Mouse (Mus musculus) retina, adult 2 months (tissue): ENCODE measurements around the gene Mrps9.
"Not testable (repeated sequence)": the region's sequence is repeated elsewhere in the genome, so short reads cannot be mapped to it uniquely, and the experiment has no call there.

Experiments used
- DNase-seq: peaks from one replicate; pipeline ENCODE4 v3.0.0-alpha.2; 2012; ENCODE audit warnings: low read depth, low spot score

The Mrps9 gene

DNA sequence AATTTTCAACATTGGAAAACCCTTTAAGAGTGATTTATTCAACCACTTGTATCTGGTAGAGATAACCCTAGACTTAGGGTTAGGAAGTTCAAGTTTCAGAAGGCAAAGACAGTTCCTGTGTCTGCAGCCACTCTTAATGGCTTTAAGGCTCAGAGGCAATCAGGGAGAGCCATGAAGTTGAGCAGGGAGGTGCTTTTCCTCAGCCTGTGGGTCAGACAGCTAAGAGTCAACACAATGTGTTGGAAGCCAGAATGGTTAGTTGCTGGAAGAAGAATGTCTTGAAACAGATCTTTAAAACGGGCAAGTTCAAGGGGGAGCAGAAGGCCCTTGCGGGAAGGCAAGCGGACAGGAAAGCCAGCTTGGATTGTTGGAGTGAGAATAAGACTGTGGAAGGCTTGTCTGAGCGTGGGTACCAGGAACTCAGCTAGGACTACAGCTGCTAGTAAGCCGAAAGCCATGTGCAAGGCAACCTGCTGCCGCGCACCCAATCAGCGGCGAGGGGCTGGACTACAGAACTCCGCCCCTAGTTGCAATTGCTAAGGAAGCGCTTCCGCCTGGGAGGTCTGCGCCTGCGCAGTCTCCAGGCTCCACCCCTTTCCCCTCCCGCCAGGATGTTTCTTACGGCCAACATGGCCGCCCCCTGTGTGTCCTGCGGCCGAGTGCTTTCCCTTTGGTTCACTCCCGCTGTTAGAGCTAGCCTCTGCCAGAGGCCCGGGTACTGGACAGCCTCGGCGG is at the start of gene Mrps9:
Mrps9 (plus strand) TSS at position 571 of the 735 bp plus-strand sequence.
- peak; percentile 92 for DNase-seq

DNA sequence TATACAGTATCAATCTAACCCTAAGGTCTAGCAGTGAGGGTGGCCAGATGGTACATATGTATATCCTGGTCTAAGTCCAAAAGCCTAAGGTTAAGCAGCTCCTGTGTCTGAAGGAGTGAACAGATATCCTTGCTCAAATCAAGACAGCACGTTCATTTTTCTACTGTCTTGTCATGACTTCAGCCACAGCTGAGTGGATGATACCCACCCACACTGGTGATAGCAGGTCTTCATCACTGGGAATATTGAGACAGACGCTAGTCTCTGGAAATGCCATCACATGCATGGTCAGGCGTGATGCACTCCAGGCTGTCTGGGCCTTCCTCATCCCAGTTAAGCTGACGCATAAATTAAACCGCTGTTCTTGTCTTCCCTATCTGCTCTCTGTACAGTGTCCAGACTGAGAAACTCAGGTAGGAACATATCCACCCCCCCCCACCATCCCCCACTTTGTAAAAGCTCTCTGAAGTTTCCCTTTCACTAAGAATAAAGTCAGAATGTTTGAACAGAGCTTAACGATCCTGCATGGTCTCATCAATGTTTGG is 37.7 kb upstream of the Mrps9 start:
- DNase-seq: no peak

- no peak for DNase-seq
These were observed 36.0 kb upstream of the Mrps9 start for GRCm38 (mm10) chr1:42814798-42815619.

- no peak for DNase-seq
These were observed 350 bp downstream of the Mrps9 start for GRCm38 (mm10) chr1:42851398-42851767.

DNA sequence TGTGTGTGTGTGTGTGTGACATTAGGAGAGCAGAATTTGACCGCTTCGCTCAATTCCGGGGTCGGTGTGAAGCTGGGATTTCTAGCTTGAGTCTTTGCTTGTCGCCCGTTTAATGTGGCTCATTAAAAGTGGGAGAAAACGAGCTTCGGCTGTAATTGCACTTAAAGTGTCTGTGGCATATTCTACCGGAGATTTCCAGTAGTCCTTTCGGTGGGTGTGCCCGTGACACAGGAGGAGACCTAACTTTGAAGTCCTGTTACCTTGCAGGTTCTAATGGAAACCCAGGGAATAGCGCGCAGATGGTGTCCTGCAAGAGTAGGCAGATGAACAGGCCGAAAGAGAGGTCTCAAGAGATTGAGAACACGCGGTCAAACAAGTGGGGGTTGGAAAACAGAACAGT is 777 bp downstream of the Mrps9 start:
- DNase-seq: no peak

DNA sequence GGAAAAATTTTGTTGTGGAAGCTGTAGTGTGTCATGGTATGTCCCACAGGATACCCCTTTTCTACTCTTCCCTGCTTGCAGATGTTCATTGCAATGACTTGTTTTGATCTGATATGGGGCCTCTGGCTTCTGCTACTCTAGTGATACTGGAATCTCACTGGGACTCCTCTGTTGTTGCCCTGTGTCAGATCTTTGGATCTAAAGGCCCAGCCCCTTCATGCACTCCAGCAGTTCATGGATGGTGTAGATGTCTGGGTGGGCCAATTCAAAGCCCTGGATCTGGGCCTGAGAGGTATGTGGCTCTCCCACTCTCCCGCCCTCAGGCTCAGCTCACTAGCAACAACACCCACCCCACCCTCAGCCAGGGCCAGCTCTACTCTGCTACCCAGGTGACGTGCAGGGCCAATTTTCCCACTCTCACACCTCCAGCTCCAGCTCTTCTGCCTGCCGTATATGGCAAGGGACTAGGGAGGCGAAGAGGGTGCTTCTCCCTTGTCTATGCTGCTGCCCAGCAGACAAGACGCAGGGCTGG is 13.8 kb downstream of the Mrps9 start:
- DNase-seq: no peak

GRCm38 (mm10) chr1:42865336-42865939 is 14.4 kb downstream of the Mrps9 start:
- no peak for DNase-seq

DNA sequence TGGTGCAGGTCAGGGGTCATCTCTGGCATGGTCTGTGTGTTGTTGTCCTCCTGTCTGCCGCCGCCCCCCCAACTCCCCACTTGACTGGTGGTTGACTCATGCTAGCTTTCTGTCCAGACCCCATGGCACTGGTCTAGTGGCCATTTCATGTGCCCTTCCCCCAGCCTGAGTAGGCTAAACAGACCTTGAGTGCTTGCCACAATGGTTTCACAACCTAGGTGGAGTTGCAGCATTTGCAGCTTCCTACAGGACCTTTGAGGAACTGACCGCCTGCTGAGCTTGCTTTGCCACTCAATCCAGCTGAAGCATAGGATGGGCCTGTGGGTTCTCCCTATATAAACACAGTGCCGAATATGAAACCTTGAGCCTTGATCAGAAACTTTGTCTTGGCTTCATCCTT is 15.0 kb downstream of the Mrps9 start:
- DNase-seq: no peak

DNA sequence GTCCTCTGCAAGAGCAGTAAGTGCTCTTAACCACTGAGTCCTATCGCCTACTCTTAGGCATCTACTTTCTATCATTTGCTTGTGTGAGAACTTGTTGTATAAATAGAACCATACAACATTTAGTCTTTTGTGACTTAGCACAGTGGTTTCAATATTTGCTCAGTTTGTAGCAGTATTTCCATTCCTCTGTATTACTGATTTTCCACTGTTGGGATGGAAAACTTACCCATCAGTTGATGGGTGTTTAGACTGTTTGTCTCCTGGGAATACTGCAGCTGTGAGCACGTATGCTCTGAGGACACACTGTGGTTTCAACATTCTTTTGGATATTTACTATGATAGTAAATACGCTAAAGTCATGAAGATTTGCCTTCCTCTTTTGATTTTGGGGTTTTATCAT is 16.2 kb downstream of the Mrps9 start:
- DNase-seq: no peak

- DNase-seq: no peak
These were observed 23.1 kb downstream of the Mrps9 start for GRCm38 (mm10) chr1:42874174-42874573.

DNA sequence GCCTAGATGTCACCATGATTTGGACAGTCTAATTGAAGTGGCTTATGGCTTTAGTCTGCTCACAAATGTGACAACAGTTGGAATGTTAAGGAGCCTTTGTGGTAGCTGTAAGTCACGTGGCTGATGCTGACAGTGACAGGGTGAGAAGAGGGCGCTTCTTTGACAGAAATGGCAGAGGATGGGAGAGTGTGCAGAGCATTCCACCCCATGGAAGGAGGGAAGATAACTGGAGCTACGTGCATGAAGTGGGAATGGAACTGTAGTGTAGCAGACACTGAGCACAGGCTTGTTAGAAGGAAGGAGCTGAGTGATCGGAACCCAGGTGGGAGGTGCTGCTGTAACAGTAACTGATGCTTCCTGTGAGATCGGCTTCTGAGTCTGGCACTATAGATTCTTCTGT is 24.2 kb downstream of the Mrps9 start:
- DNase-seq: no peak

DNA sequence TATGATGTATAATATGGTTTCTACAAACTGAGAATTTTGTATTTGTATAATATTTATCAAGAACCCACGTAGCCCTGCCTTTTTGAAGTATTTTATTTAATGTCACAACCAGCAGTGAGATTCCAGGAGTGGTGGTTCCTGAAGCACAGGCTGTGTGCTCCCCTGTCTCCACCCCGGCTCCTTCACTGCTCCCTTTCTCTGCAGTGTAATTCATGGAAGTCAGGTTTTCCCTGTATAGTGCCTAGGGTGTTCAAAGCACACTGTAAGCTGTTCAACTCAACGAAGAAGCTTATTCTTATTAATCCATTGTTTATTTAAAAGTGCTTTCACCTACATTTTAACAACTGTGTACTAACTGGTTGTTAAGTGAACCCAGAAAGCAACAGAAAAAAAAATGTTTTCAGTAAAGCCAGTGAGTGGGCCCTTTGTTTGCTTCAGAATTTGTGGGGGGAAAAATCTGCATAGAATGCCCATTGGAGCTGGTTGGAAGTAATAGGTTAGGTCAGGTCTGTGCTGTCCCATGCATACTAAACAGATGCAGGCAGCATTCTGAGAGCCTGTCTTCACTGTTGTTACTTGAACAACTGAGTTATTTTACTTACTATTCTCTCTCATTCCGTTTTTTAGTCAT is 25.5 kb downstream of the Mrps9 start:
- DNase-seq: no peak

GRCm38 (mm10) chr1:42877264-42877663 is 26.2 kb downstream of the Mrps9 start:
- no peak for DNase-seq

DNA sequence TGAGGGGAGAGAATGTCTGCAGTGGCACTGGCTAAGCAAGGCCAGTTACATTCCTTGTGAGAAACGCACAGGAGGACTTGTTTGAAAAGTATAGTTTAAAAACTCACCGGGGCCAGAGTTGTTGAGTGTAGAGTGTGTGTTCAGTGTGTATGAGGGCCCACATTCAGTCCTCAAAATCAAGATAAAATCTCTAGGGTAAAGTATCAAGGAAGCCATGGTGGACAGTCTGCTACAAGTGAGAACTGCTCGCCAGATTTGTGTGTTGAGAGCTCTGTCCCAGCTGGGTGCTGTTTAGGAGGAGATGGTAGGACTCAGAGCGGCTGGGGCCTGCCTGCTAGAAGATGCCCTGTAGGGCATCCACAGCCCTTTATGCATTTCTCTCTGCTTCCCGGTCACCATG is 27.8 kb downstream of the Mrps9 start:
- DNase-seq: no peak

- no peak for DNase-seq
These were observed 31.2 kb downstream of the Mrps9 start for GRCm38 (mm10) chr1:42882258-42882657.

- not testable (repeated sequence) for DNase-seq
These were observed 32.4 kb downstream of the Mrps9 start for GRCm38 (mm10) chr1:42883418-42883817.

DNA sequence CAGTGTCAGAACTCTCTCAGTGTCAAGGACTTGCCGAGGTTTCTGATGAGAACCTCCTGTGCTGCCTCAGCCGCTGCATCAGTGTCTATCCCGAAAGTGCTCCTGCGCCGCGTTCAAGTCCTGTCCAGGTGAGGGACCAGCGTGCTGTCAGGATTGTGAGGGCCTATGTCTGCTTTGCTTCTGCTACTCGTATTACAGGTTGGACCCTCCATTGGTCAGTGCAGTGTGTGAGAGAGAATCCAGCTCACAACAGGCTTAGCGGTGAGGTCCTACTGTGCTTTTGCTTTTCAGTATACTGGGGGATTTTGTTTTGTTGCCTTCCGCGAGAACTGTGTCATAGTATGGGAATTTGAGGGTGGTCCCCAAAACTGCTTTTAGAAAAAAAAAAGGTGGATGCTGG is 36.8 kb downstream of the Mrps9 start:
- no peak for DNase-seq

GRCm38 (mm10) chr1:42888541-42889349 is 37.7 kb downstream of the Mrps9 start:
- no peak for DNase-seq

DNA sequence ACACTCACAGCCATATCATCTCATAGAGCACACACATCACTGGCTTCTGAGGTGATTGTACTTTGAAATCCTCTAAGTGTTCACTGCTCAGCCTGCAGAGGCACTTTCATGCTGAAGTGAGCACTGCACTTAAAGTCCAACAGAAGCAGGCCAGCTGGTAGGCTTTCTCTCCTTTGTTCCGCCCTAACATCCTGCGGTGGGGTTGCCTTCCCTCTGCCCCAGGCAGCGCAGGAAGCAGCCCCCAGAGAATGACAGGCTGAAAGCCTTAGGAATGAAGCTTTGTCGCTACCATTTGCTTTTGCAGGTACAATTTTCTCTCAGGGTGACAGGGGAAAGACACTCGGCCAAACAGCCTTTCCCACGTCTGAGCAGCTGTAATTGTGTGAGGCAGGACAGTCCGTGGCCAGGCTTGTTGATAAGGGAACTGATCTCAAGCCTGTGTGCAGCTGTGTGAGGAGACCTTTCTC is 38.4 kb downstream of the Mrps9 start:
- DNase-seq: no peak

- no peak for DNase-seq
These were observed 43.7 kb downstream of the Mrps9 start for GRCm38 (mm10) chr1:42894695-42895094.

DNA sequence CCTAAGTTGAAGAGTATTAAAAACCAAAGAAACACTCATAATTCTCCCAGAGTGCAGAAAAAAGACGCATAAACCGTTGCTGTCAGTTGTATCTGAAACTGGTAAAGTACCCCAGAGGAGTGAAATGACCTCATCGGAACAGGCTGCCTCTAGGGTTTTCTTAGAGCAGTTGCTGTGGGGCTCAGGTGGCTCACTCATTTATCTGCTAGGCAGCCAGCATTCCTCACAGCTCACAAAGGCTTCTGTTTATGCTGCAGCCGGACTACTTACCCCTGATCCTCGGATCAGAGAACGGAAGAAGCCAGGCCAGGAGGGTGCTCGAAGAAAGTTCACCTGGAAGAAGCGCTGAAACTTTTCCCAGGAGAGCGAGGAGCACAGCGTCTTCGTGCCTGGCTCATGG is 54.1 kb downstream of the Mrps9 start:
- DNase-seq: no peak
